Mouse (Mus musculus) heart, postnatal 0 days (tissue): ENCODE results near the gene Htr7. TPM values are rescaled to one million over a fixed set of nuclear protein-coding genes. Genes with fewer than 3 reads are reported as not detected.

Source experiments
- ATAC-seq: fragments of 200-750 bp; cut with Nextera tagmentation; 2 replicates; pipeline ENCODE4 v1.8.0; 2017; ENCODE audit warnings: low read depth, moderate number of reproducible peaks, moderate library complexity; ENCODE audit not compliant: insufficient read depth
- DNase-seq: peaks from one replicate; pipeline ENCODE4 v3.0.0-alpha.2; 2016; ENCODE audit warnings: low spot score
- H3K27ac ChIP-seq: fragments of 300-500 bp; sonication (generic); 2 replicates; pipeline ENCODE4 v1.5.1; 2014; ENCODE audit warnings: low read depth, mild to moderate bottlenecking
- H3K27me3 ChIP-seq: fragments of 300-500 bp; sonication (generic); 2 replicates; pipeline ENCODE4 v1.6.1; 2014; ENCODE audit warnings: low read length, mixed read lengths; ENCODE audit not compliant: control insufficient read depth, insufficient read depth
- H3K36me3 ChIP-seq: fragments of 300-500 bp; sonication (generic); replicated peaks from 2 replicates; pipeline ENCODE4 v1.6.1; 2014; ENCODE audit warnings: low read length, mixed read lengths; ENCODE audit not compliant: control insufficient read depth, insufficient read depth
- H3K4me1 ChIP-seq: fragments of 300-500 bp; sonication (generic); 2 replicates; pipeline ENCODE4 v1.6.1; 2014; ENCODE audit warnings: antibody characterized with exemption; ENCODE audit not compliant: control insufficient read depth, insufficient read depth
- H3K4me2 ChIP-seq: fragments of 300-500 bp; sonication (generic); 2 replicates; pipeline ENCODE4 v1.6.1; 2014; ENCODE audit warnings: low read depth, mild to moderate bottlenecking, low read length, moderate library complexity
- H3K4me3 ChIP-seq: fragments of 300-500 bp; sonication (generic); 2 replicates; pipeline ENCODE4 v1.5.1; 2014; ENCODE audit warnings: low read depth, low read length
- H3K9ac ChIP-seq: fragments of 300-500 bp; sonication (generic); replicated peaks from 2 replicates; pipeline ENCODE4 v1.6.1; 2014; ENCODE audit warnings: low read depth, low read length, mixed read lengths
- H3K9me3 ChIP-seq: fragments of 300-500 bp; sonication (generic); replicated peaks from 2 replicates; pipeline ENCODE4 v1.6.1; 2016; ENCODE audit warnings: low read length; ENCODE audit not compliant: control insufficient read depth
- CTCF ChIP-seq: IDR thresholded peaks from 2 replicates; pipeline ENCODE4 v1.5.1; 2016; ENCODE audit warnings: antibody characterized with exemption, control low read depth, low read depth
- EP300 ChIP-seq: IDR thresholded peaks from 2 replicates; pipeline ENCODE4 v1.6.1; 2016; ENCODE audit warnings: antibody characterized with exemption, low read depth
- WGBS: fragments of 180-500 bp; shearing (Covaris S2); extraction: QIAGEN DNeasy Blood & Tissue Kit; methylation state at CpG from one replicate; pipeline ENCODE4 v1.1.7; 2014; 5-methylcytosine and 5-hydroxymethylcytosine counted together
- polyA plus RNA-seq: library from polyadenylated mRNA; unstranded; fragments of >200 nt; fragmentation: Nextera tagmentation; extraction: Ambion mirVana; gene quantifications from 2 replicates; pipeline ENCODE4 v1.2.1, GENCODE M21; 2015
- total RNA-seq: library from RNA; depleted of rRNA; stranded (reverse); fragments of >200 nt; gene quantifications from 2 replicates; pipeline ENCODE4 v1.2.3, GENCODE M21; 2014; ENCODE audit warnings: low replicate concordance; rRNA removed

Htr7 gene
- total RNA-seq (not detected in 2 replicates), polyA plus RNA-seq (not detected in 2 replicates)

GRCm38 (mm10) chr19:36057231-36057811 lies at the start of gene Htr7:
TSS of gene Htr7 (minus strand) at chr19:36057507.
- peaks cover 52% of the 10 kb centered on the region for H3K27me3 ChIP-seq
- no peak for TF ChIP-seq EP300
- no peak within 1 kb of the TSS for H3K27ac ChIP-seq
- ATAC-seq (peak; percentile 77), DNase-seq (no peak)
- H3K9ac ChIP-seq: 0 out of 2 replicates have a peak within 1 kb of the TSS, but pooled peaks have one; percentile 16
- H3K4me3 ChIP-seq: peak within 1 kb of the TSS; percentile 58
- no peaks in the 10 kb centered on the region for H3K36me3 ChIP-seq
- no peaks in the 10 kb centered on the region for H3K9me3 ChIP-seq
- WGBS: under 1% methylated on average over 64 of the region's 86 CpGs
- H3K4me2 ChIP-seq: peak within 1 kb of the TSS; percentile 96
- H3K4me1 ChIP-seq: no peaks in the 10 kb centered on the region

GRCm38 (mm10) chr19:36103909-36104308 lies 46.6 kb upstream of the Htr7 start:
- Histone ChIP-seq H3K9ac (no peak overlapping the region), H3K9me3 (no peaks in the 10 kb centered on the region), H3K4me3 (no peak overlapping the region), H3K27ac (no peak overlapping the region), H3K27me3 (no peaks in the 10 kb centered on the region), H3K4me2 (no peak overlapping the region), H3K36me3 (peaks cover 48% of the 10 kb centered on the region), H3K4me1 (no peaks in the 10 kb centered on the region)
- TF ChIP-seq CTCF (no peak), EP300 (no peak)
- WGBS: 82% methylated on average over 5 of the region's 5 CpGs
- no peak for DNase-seq
- ATAC-seq: no peak

GRCm38 (mm10) chr19:36098916-36099315 lies 41.6 kb upstream of the Htr7 start:
- no peak overlapping the region for H3K4me3 ChIP-seq
- TF ChIP-seq CTCF (no peak), EP300 (no peak)
- 85% methylated on average over 7 of the region's 7 CpGs for WGBS

GRCm38 (mm10) chr19:36098265-36098664 lies 41.0 kb upstream of the Htr7 start:
- no peak overlapping the region for H3K9ac ChIP-seq
- H3K9me3 ChIP-seq: no peaks in the 10 kb centered on the region
- H3K4me3 ChIP-seq: no peak overlapping the region
- H3K36me3 ChIP-seq: peaks cover 61% of the 10 kb centered on the region
- no peak overlapping the region for H3K4me2 ChIP-seq
- no peak overlapping the region for H3K27ac ChIP-seq
- ATAC-seq: no peak
- TF ChIP-seq EP300 (no peak), CTCF (no peak)
- no peaks in the 10 kb centered on the region for H3K27me3 ChIP-seq
- H3K4me1 ChIP-seq: no peaks in the 10 kb centered on the region
- WGBS: 88% methylated on average over 1 of the region's 1 CpGs
- no peak for DNase-seq

More at GRCm38 (mm10) chr19:36098916-36099315, 41.6 kb upstream of the Htr7 start:
- H3K4me2 ChIP-seq: no peak overlapping the region
- no peak overlapping the region for H3K9ac ChIP-seq
- no peaks in the 10 kb centered on the region for H3K27me3 ChIP-seq
- DNase-seq (no peak), ATAC-seq (no peak)
- no peaks in the 10 kb centered on the region for H3K9me3 ChIP-seq
- no peak overlapping the region for H3K27ac ChIP-seq
- H3K4me1 ChIP-seq: no peaks in the 10 kb centered on the region
- peaks cover 61% of the 10 kb centered on the region for H3K36me3 ChIP-seq

GRCm38 (mm10) chr19:36097194-36097593 lies 39.9 kb upstream of the Htr7 start:
- WGBS: 92% methylated on average over 3 of the region's 3 CpGs
- H3K27ac ChIP-seq: no peak overlapping the region
- no peak overlapping the region for H3K4me2 ChIP-seq
- ATAC-seq (no peak), DNase-seq (no peak)
- peaks cover 54% of the 10 kb centered on the region for H3K36me3 ChIP-seq
- H3K9me3 ChIP-seq: no peaks in the 10 kb centered on the region
- H3K4me3 ChIP-seq: no peak overlapping the region
- no peaks in the 10 kb centered on the region for H3K4me1 ChIP-seq
- no peaks in the 10 kb centered on the region for H3K27me3 ChIP-seq
- TF ChIP-seq EP300 (no peak), CTCF (no peak)
- H3K9ac ChIP-seq: no peak overlapping the region

GRCm38 (mm10) chr19:36090781-36091180 lies 33.5 kb upstream of the Htr7 start:
- 34% methylated on average over 5 of the region's 5 CpGs for WGBS
- TF ChIP-seq EP300 (no peak), CTCF (peak; percentile 76)
- Histone ChIP-seq H3K9me3 (no peaks in the 10 kb centered on the region), H3K4me1 (no peaks in the 10 kb centered on the region), H3K27me3 (no peaks in the 10 kb centered on the region), H3K4me2 (no peak overlapping the region), H3K9ac (no peak overlapping the region), H3K27ac (no peak overlapping the region), H3K4me3 (no peak overlapping the region), H3K36me3 (peaks cover 44% of the 10 kb centered on the region)
- ATAC-seq (peak; percentile 53; the same call in 1 of the 2 replicates), DNase-seq (no peak)
